Mouse (Mus musculus) activated CD4-positive, CD25-positive, alpha-beta regulatory T cell, adult 9 weeks (primary cell): ENCODE data around the gene Fbxo7. TPM values are rescaled to one million over a fixed set of nuclear protein-coding genes. Genes with fewer than 3 reads are reported as not detected.

Experiments
- polyA plus RNA-seq: library from polyadenylated mRNA; unstranded; fragments of 100-300 nt; shearing (Covaris generic); gene quantifications from one replicate; pipeline ENCODE4 v1.2.1, GENCODE M21; 2017

The Fbxo7 gene
- 53.5 TPM for polyA plus RNA-seq

DNA sequence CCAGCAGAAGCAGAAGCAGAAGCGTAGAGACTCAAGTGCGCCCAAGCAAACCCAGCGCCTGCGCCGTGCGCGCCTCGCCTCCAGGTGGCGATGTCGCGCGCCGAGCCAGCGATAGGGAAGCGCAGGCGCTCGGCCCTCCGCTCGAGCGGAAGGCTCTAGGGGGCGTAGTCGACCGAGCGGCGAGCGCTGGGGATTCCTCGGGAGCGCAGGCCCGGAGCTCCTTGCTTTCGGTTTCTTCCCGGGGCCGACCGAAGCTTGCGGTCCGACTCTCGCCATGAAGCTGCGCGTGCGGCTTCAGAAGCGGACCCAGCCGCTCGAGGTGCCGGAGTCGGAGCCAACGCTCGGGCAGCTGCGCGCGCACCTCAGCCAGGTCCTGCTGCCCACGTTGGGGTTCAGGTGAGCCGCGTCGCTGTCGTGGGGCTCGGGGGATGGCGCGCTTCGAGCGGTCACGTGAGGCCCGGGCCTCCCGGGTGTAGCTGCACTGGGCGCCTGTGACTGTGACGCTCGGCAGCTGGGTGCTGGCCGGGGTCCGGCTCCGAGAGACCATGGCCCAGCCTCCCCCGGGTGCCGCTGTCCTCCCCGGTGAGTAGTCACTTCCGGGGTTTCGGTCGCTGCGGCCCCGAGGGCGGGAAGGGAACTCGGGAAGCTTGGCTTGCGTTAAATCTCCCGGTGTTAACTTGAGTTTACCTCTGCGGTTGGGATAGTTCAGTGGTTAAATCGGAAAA, at the start of gene Fbxo7:
TSS of gene Fbxo7 (plus strand) at position 224 of the 725 bp plus-strand sequence.

DNA sequence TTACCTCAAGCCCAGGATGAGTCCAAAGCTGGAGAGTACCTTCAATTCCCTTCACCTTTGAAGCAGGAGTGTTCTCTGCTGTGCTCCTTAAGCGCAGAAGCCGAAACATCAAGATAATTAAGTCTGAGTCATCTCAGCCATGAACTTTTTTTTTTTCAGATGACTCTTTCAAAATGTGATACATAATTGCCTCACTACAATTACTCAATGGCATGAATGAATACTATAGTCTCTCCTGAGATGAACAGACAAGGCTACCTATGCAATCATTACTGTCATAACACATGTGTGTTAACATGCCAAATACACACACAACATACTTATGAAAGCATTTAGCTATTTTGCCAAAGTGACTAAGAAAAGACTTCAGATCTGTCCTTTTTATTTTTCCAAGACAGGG, 10.0 kb upstream of the Fbxo7 start, which contains the start of gene Bpifc:
TSS of gene Bpifc (minus strand) at position 115 of the 400 bp plus-strand sequence.

Other genes with a start within 250 kb of the Fbxo7 start
- 63.8 TPM for gene Pwp1, start 192.5 kb upstream of the Fbxo7 start, polyA plus RNA-seq
- 3.7 TPM for gene Prdm4, start 104.8 kb upstream of the Fbxo7 start, polyA plus RNA-seq
- gene Ascl4, start 94.3 kb upstream of the Fbxo7 start, polyA plus RNA-seq = not detected
- 143 TPM for gene Rtcb, start 64.1 kb upstream of the Fbxo7 start, polyA plus RNA-seq
- gene Bpifc, start 10.1 kb upstream of the Fbxo7 start, polyA plus RNA-seq = not detected